Mouse (Mus musculus) lung, postnatal 4 days (tissue): ENCODE measurements around the gene Gm10972.
"Not testable (repeated sequence)": the region's sequence is repeated elsewhere in the genome, so short reads cannot be mapped to it uniquely, and the experiment has no call there.

ENCODE experiments used
- DNase-seq, 2 experiments: peaks; one replicate each; pipeline ENCODE4 v3.0.0; 2021

Gm10972 gene

GRCm38 (mm10) chr3:94642495-94643162 is at the start of gene Gm10972:
Gm10972 (plus strand) TSS chr3:94643112.
- not testable (repeated sequence) for DNase-seq

GRCm38 (mm10) chr3:94595871-94596287 is 47.0 kb upstream of the Gm10972 start:
- no peak for DNase-seq

- no peak for DNase-seq
Measured at GRCm38 (mm10) chr3:94597224-94597779, 45.6 kb upstream of the Gm10972 start.

- peak in 1 of 2 experiments; percentile 65 for DNase-seq
Measured at GRCm38 (mm10) chr3:94601959-94602358, 41.0 kb upstream of the Gm10972 start.

- no peak for DNase-seq
Measured at GRCm38 (mm10) chr3:94609621-94610020, 33.3 kb upstream of the Gm10972 start.

- no peak for DNase-seq
Measured at GRCm38 (mm10) chr3:94610581-94610980, 32.3 kb upstream of the Gm10972 start.

GRCm38 (mm10) chr3:94611343-94611742 is 31.6 kb upstream of the Gm10972 start:
- DNase-seq, result no peak

GRCm38 (mm10) chr3:94611834-94612233 is 31.1 kb upstream of the Gm10972 start:
- DNase-seq, result no peak

- DNase-seq, result no peak
Measured at GRCm38 (mm10) chr3:94612274-94612673, 30.6 kb upstream of the Gm10972 start.

- no peak for DNase-seq
Measured at GRCm38 (mm10) chr3:94613258-94613878, 29.5 kb upstream of the Gm10972 start.

- DNase-seq, result peak in 1 of 2 experiments; percentile 50
Measured at GRCm38 (mm10) chr3:94616717-94617116, 26.2 kb upstream of the Gm10972 start.

GRCm38 (mm10) chr3:94621740-94622507 is 21.0 kb upstream of the Gm10972 start:
- DNase-seq, result peak; percentile 61 to 76

GRCm38 (mm10) chr3:94622550-94622949 is 20.4 kb upstream of the Gm10972 start:
- DNase-seq, result no peak

- no peak for DNase-seq
Measured at GRCm38 (mm10) chr3:94624281-94624680, 18.6 kb upstream of the Gm10972 start.

GRCm38 (mm10) chr3:94628712-94629111 is 14.2 kb upstream of the Gm10972 start:
- DNase-seq, result no peak

GRCm38 (mm10) chr3:94629876-94630275 is 13.0 kb upstream of the Gm10972 start:
- DNase-seq, result no peak

- peak; percentile 50 to 52 for DNase-seq
Measured at GRCm38 (mm10) chr3:94648755-94649590, 6.1 kb downstream of the Gm10972 start.

- peak; percentile 60 to 85 for DNase-seq
Measured at GRCm38 (mm10) chr3:94650409-94650808, 7.5 kb downstream of the Gm10972 start.

GRCm38 (mm10) chr3:94653967-94654366 is 11.1 kb downstream of the Gm10972 start:
- not testable (repeated sequence) for DNase-seq

GRCm38 (mm10) chr3:94657852-94658739 is 15.2 kb downstream of the Gm10972 start:
- DNase-seq, result not testable (repeated sequence)

GRCm38 (mm10) chr3:94658740-94659095 is 15.8 kb downstream of the Gm10972 start, which contains the start of gene Tuft1:
Tuft1 (minus strand) TSS chr3:94658872.
- DNase-seq, result peak; percentile 87 to 90
